Mouse (Mus musculus): Measurements from ENCODE around the gene Bco1. TPM values are rescaled to one million over a fixed set of nuclear protein-coding genes. Genes with fewer than 3 reads are reported as not detected.

Bco1 gene
- not detected for total RNA-seq (2022)

GRCm38 (mm10) chr8:117095647-117096046 lies at the start of gene Bco1:
Gene Bco1 (plus strand): TSS chr8:117095854.
- DNase-seq (ENCODE audit: low spot score) = no peak

DNA sequence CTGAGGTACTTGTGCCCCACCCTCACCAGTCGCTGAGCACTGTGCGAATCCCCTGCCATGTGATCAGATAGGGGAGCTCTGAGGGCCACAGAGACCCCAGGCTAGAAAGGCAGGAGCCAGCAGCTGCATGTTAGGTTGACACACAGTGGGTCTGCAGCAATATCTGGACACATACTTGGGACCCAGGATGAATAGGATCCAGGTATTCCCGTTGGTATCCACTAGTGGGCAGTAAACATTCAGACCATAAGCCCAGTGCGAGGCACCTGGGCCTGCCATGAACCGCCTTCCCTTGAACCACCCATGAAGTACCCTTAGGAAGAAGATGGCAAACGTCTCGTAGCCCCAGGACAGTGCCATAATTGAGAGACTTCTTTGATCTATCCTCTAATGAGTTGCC lies 46.2 kb upstream of the Bco1 start:
- DNase-seq (ENCODE audit: low spot score) = no peak

DNA sequence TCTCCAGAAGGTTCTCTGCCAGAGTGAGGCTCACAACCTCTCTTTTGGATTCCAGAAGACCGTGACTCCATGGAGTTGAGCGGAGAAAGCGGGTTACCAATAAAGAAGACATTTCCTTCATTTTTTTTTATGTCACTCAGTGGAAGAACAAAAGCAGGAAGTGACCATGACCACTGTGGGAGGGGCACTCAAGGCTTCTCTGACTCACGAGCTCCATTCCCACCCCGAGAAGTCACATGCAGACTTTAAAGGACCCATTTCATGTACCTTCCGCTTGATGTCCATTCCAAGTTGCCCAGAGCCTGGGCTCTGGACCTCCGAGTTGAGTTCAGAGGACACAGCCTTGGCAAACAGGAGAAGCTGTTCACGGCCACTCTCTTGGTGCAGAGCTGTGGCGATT lies 44.9 kb upstream of the Bco1 start:
- DNase-seq (ENCODE audit: low spot score) = no peak

DNA sequence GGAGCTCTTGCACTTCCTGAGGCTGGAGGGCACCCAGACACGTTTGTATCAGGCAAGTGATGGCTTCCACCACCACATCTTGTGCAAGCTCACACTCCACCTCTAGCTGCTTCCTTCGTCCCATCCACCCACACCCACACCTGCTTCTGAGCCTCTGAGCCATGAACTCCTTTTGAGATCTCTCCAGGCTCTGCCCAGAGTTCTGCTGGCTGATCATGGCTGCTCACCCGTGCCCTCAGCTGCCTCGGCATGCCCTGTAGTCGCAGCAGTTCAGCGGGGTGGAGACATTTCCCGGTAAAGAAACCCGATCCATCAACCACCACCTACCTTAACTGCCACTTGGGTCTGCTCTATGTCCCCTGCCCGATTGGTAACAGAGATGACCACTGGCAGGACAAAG lies 44.3 kb upstream of the Bco1 start:
- no peak for DNase-seq (ENCODE audit: low spot score)

- no peak for DNase-seq (ENCODE audit: low spot score)
Observed at GRCm38 (mm10) chr8:117053135-117054079, 42.2 kb upstream of the Bco1 start.

DNA sequence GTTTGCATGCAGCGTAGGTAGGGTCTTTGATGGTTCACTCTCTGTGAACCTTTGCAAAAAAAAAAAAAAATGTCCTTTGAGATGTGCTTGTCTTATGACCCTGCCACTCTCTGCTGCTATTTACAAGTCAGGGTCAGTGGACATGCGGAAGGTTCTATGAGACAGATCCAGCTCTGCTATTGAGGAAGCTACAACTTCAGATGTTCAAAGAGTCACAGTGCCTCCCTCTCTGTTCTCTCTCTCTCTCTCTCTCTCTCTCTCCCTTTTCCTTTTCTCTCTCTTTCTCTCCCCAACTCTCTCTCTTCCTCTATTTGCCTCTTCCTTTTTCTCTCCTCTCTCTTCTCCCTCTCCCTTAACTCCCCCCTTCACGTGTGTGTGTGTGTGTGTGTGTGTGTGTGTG lies 41.5 kb upstream of the Bco1 start:
- DNase-seq (ENCODE audit: low spot score) = no peak

GRCm38 (mm10) chr8:117055097-117055496 lies 40.6 kb upstream of the Bco1 start:
- peak; percentile 28 for DNase-seq (ENCODE audit: low spot score)

GRCm38 (mm10) chr8:117059021-117059420 lies 36.6 kb upstream of the Bco1 start:
- DNase-seq (ENCODE audit: low spot score) = no peak

DNA sequence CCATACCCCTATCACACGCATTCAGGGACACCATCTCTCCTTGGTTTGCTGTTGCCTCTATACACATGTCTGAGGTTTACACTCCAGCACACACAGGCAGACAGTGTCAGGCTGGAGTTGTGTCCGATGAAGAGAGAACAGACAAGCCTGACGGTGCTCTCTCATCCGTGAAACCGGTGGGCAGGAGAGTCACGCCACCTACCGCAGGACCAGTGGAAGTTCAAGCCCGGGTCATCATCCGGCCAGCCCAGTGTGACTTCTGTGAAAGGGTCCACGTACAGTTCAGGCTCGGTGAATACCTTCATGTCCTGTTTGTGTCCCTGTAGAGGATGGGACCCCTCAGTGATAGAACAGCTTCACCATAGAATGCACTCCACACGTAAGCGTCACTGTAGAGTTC lies 35.3 kb upstream of the Bco1 start:
- no peak for DNase-seq (ENCODE audit: low spot score)

- DNase-seq (ENCODE audit: low spot score) = no peak
Observed at GRCm38 (mm10) chr8:117061180-117061880, 34.3 kb upstream of the Bco1 start.

GRCm38 (mm10) chr8:117066955-117067354 lies 28.7 kb upstream of the Bco1 start:
- DNase-seq (ENCODE audit: low spot score) = no peak

DNA sequence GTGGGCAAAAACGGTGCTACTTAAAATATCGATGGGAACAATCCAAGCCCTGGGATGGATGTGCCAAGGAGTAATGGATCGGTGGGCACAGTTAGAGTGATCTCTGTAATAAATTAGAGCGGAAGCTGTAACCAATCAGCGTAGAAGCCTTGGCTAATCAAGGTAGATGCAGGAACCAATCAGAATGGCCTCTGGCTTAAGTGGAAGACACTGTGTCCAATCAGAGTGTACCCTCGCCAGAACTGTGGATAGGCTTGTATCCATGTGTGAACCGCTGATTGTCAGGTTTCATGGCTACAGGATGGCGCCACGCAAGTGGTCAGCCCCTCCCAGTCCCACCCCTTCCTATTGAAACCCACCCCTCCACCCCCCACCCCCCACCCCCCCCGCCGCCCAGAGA lies 28.3 kb upstream of the Bco1 start:
- DNase-seq (ENCODE audit: low spot score) = no peak

GRCm38 (mm10) chr8:117068294-117068693 lies 27.4 kb upstream of the Bco1 start:
- DNase-seq (ENCODE audit: low spot score) = no peak

DNA sequence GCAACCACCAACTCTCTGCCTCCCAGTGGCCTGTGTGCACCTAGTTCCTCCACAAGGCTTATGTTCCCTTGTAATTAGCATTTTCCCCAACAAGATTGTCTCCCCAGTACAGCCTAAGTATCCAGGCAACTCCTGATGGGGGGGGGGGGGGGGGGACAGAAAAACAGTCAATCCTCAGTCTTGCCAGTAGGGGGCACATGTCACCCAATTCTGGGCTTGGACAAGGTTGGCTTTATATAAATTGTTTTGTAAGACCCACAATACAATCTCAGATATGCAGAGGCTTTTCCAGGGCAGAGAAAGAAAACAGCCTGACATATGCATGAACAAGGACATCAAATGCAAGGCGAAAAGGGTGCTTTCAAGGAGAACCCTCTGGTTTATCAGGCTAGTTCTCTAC lies 25.9 kb upstream of the Bco1 start:
- DNase-seq (ENCODE audit: low spot score) = no peak

DNA sequence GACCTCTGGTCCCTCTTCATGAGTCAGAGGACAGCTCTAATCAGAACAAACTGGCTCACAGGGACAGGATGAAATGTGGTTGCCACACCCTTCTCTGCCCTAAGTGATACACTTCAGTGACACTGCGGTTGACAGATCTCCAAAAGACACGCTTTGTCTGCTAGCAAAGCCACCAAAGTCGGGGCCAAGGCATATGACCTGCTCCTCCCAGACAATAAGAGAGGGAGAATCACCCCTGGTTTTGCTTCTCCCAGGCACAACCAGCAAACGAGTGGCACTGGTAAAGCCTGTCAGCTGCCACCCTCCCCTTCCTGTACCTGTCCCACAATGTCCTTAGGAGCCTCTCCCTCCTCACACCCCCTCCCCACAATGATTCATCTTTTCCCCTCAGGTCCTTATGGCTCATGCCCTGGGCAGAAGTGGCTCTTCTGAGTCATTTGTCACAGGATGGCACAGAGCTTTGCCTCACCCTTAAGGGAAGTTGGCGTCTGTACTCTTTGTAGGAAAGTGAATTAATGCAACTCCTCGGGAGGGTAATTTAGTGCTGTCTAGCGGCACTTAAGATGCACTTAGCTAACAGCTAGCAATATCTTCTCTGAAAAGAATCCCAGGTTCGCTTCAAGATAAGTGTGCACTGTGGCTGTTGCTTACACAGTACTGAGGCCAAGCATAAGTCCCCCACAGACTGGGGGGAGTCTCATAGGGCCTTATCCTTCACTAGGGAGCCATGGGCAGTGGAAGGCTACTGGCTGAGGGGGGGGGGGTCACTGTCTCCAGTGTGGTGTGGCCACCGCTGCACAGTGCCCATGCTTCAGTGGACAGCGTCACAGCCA lies 21.1 kb upstream of the Bco1 start:
- DNase-seq (ENCODE audit: low spot score) = no peak

DNA sequence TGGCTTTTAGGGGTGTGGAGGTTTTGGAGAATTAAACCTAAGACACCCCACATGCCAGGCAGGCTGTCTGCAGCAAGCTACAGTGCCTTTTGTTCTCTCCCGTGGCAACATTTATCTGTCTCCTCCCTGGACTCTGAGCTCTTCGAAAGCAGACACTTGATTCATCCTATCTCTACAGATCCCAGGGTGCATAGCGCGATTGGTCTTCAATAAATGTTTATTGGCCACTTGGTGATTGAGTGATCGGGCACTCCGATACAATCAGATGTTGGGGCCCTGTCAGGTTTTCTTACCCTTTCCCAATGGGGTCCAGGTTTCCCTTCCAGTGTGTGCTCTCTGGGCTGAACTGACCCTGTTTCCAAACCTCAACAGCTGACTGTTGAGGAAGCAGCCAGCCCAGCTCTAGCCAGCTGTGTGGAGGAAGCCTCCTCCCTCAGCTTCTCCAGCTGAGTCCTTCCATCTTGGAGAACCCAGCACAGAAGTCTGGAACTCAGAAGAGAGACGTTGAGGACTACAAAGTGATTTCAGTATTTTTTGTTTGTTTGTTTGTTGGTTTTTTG lies 17.2 kb upstream of the Bco1 start:
- DNase-seq (ENCODE audit: low spot score) = no peak

GRCm38 (mm10) chr8:117079652-117080051 lies 16.0 kb upstream of the Bco1 start:
- no peak for DNase-seq (ENCODE audit: low spot score)

- no peak for DNase-seq (ENCODE audit: low spot score)
Observed at GRCm38 (mm10) chr8:117082399-117082872, 13.2 kb upstream of the Bco1 start, which contains the start of gene Pkd1l2. Gene Pkd1l2 (minus strand): TSS chr8:117082449.

DNA sequence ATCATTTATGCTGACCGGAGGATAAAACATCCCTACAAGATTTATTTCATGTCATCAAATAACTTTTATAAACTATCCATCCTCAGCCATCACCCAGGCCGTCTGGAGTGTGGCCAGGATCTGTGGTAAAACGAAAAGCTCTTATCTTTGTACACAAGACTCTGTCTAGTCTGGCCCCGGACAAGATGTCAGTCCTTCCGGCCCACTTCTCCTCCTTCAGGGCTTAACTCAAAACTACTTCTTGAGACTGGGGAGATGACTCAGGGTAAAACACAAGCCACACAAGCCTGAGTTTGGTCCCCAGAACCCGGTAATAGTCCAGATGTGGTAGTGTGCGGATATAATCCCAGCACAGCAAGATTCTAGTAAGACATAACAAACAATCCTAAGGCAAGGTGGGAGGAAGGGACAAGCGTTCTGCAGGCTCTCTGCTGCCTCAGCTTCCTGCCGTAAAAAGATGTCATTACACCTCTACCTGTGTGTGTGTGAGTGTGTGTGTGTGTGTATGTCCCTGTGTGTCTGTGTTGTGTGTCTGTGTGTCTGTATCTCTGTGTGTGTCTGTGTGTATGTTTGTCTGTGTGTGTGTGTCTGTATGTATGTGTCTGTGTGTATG lies 12.6 kb upstream of the Bco1 start:
- DNase-seq (ENCODE audit: low spot score) = no peak

DNA sequence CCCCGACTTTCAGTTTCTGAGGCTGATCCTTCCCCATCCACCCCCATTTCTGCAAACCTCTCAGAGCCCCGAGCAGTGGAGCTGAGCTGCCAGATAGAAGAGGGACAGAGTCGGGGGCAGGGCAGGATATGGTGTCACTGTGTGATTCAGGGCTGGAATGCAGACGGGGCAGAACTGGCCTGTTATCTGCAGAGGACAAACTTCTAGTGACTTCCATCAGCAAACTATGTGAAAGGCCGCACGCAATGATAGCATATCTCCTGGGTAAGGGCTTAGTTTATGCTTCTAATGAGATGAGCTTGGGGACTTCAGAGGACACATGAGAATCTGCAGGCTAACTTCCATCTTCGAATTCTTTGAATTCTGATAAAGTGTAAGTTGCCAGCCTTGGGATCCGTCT lies 10.1 kb upstream of the Bco1 start:
- no peak for DNase-seq (ENCODE audit: low spot score)

- no peak for DNase-seq (ENCODE audit: low spot score)
Observed at GRCm38 (mm10) chr8:117087036-117087435, 8.6 kb upstream of the Bco1 start.

Data from heart, adult 8-10 months (tissue).